Mouse (Mus musculus) heart, embryonic 16.5 days (tissue): ENCODE measurements around the gene Bloc1s1. TPM values are rescaled to one million over a fixed set of nuclear protein-coding genes. Genes with fewer than 3 reads are reported as not detected.

Source experiments
- ATAC-seq: fragments of 200-750 bp; cut with Nextera tagmentation; replicated peaks from 2 replicates; pipeline ENCODE4 v1.8.0; 2017; ENCODE audit warnings: moderate number of reproducible peaks; ENCODE audit not compliant: insufficient read depth, low FRiP score; ENCODE audit errors: extremely low read depth
- H3K27ac ChIP-seq: fragments of 300-500 bp; sonication (generic); 2 replicates; pipeline ENCODE4 v1.5.1; 2014; ENCODE audit warnings: mild to moderate bottlenecking, low read length, control low read depth, moderate library complexity
- H3K27me3 ChIP-seq: fragments of 300-500 bp; sonication (generic); 2 replicates; pipeline ENCODE4 v1.6.1; 2014; ENCODE audit warnings: low read length, mixed read lengths; ENCODE audit not compliant: control insufficient read depth, insufficient read depth
- H3K36me3 ChIP-seq: fragments of 300-500 bp; sonication (generic); 2 replicates; pipeline ENCODE4 v1.6.1; 2014; ENCODE audit not compliant: control insufficient read depth, insufficient read depth
- H3K4me1 ChIP-seq: fragments of 300-500 bp; sonication (generic); 2 replicates; pipeline ENCODE4 v1.6.1; 2014; ENCODE audit warnings: low read length, mixed read lengths; ENCODE audit not compliant: control insufficient read depth, insufficient read depth
- H3K4me2 ChIP-seq: fragments of 300-500 bp; sonication (generic); 2 replicates; pipeline ENCODE4 v1.6.1; 2014; ENCODE audit warnings: low read depth, mild to moderate bottlenecking, control low read depth, low read length
- H3K4me3 ChIP-seq: fragments of 300-500 bp; sonication (generic); 2 replicates; pipeline ENCODE4 v1.5.1; 2014; ENCODE audit warnings: mild to moderate bottlenecking, control low read depth, low read length
- H3K9ac ChIP-seq: fragments of 300-500 bp; sonication (generic); 2 replicates; pipeline ENCODE4 v1.6.1; 2014; ENCODE audit warnings: low read length, control low read depth
- H3K9me3 ChIP-seq: fragments of 300-500 bp; sonication (generic); replicated peaks from 2 replicates; pipeline ENCODE4 v1.6.1; 2016; ENCODE audit warnings: low read length; ENCODE audit not compliant: control insufficient read depth
- WGBS: fragments of 180-500 bp; shearing (Covaris S2); extraction: QIAGEN DNeasy Blood & Tissue Kit; methylation state at CpG from one replicate; pipeline ENCODE4 v1.1.7; 2014; 5-methylcytosine and 5-hydroxymethylcytosine counted together
- polyA plus RNA-seq: library from polyadenylated mRNA; unstranded; fragments of >200 nt; fragmentation: Nextera tagmentation; extraction: Ambion mirVana; gene quantifications from 2 replicates; pipeline ENCODE4 v1.2.1, GENCODE M21; 2015

The Bloc1s1 gene
- polyA plus RNA-seq, 1 experiment from 2014 or later: 225 TPM

GRCm38 (mm10) chr10:128891296-128892094 is 32.3 kb downstream of the Bloc1s1 start, which contains the start of gene Gdf11:
Gene Gdf11 (minus strand): TSS chr10:128891718.
- peak within 1 kb of the TSS; percentile 85 for H3K4me3 ChIP-seq
- H3K9me3 ChIP-seq: no peaks in the 10 kb centered on the region
- H3K9ac ChIP-seq: peak within 1 kb of the TSS; percentile 83
- H3K27me3 ChIP-seq: peaks cover 6% of the 10 kb centered on the region
- ATAC-seq: peak; percentile 52
- peak within 1 kb of the TSS; percentile 78 for H3K4me2 ChIP-seq
- H3K4me1 ChIP-seq: peaks cover 34% of the 10 kb centered on the region
- peak within 1 kb of the TSS; percentile 78 for H3K27ac ChIP-seq
- no peaks in the 10 kb centered on the region for H3K36me3 ChIP-seq
- WGBS: under 1% methylated on average over 72 of the region's 89 CpGs

GRCm38 (mm10) chr10:128890383-128891295 is 33.2 kb downstream of the Bloc1s1 start:
- H3K27me3 ChIP-seq: peaks cover 3% of the 10 kb centered on the region
- peak overlapping the region; percentile 78 for H3K4me2 ChIP-seq
- H3K9ac ChIP-seq: peak overlapping the region; percentile 83
- no peaks in the 10 kb centered on the region for H3K36me3 ChIP-seq
- peaks cover 28% of the 10 kb centered on the region for H3K4me1 ChIP-seq
- H3K4me3 ChIP-seq: peak overlapping the region; percentile 85
- WGBS: 2% methylated on average over 40 of the region's 40 CpGs
- H3K9me3 ChIP-seq: no peaks in the 10 kb centered on the region
- peak; percentile 4; the same call in 1 of the 2 replicates for ATAC-seq
- peak overlapping the region; percentile 78 for H3K27ac ChIP-seq

- H3K4me3 ChIP-seq: peak overlapping the region; percentile 85
These were observed 34.0 kb downstream of the Bloc1s1 start for GRCm38 (mm10) chr10:128889846-128890245.

GRCm38 (mm10) chr10:128888941-128889827 is 34.7 kb downstream of the Bloc1s1 start:
- H3K27ac ChIP-seq: no peak overlapping the region
- peak overlapping the region; percentile 40 for H3K4me3 ChIP-seq
- WGBS: 3% methylated on average over 7 of the region's 7 CpGs
- H3K9ac ChIP-seq: peak overlapping the region; percentile 59
- H3K27me3 ChIP-seq: peaks cover 3% of the 10 kb centered on the region; the same call in 1 of the 2 replicates
- H3K9me3 ChIP-seq: no peaks in the 10 kb centered on the region
- peaks cover 24% of the 10 kb centered on the region for H3K4me1 ChIP-seq
- peak; percentile 39; the same call in 1 of the 2 replicates for ATAC-seq
- H3K36me3 ChIP-seq: no peaks in the 10 kb centered on the region; the same call in 1 of the 2 replicates
- H3K4me2 ChIP-seq: peak overlapping the region; percentile 78

More at GRCm38 (mm10) chr10:128889846-128890245, 34.0 kb downstream of the Bloc1s1 start:
- ATAC-seq: no peak
- 10% methylated on average over 1 of the region's 2 CpGs for WGBS
- Histone ChIP-seq H3K4me2 (peak overlapping the region; percentile 78), H3K27ac (no peak overlapping the region), H3K4me1 (peaks cover 24% of the 10 kb centered on the region), H3K9me3 (no peaks in the 10 kb centered on the region), H3K36me3 (no peaks in the 10 kb centered on the region; the same call in 1 of the 2 replicates), H3K9ac (no peak overlapping the region), H3K27me3 (peaks cover 3% of the 10 kb centered on the region; the same call in 1 of the 2 replicates)

GRCm38 (mm10) chr10:128882067-128882466 is 41.8 kb downstream of the Bloc1s1 start:
- H3K9ac ChIP-seq: no peak overlapping the region
- no peak for ATAC-seq
- 89% methylated on average over 5 of the region's 5 CpGs for WGBS
- peaks cover 3% of the 10 kb centered on the region; the same call in 1 of the 2 replicates for H3K36me3 ChIP-seq
- H3K9me3 ChIP-seq: no peaks in the 10 kb centered on the region
- H3K4me3 ChIP-seq: no peak overlapping the region
- no peaks in the 10 kb centered on the region for H3K4me1 ChIP-seq
- no peak overlapping the region for H3K4me2 ChIP-seq
- no peaks in the 10 kb centered on the region for H3K27me3 ChIP-seq
- no peak overlapping the region for H3K27ac ChIP-seq

GRCm38 (mm10) chr10:128878811-128879210 is 45.0 kb downstream of the Bloc1s1 start:
- Histone ChIP-seq H3K4me2 (no peak overlapping the region), H3K4me3 (no peak overlapping the region), H3K9me3 (no peaks in the 10 kb centered on the region), H3K4me1 (no peaks in the 10 kb centered on the region), H3K27me3 (no peaks in the 10 kb centered on the region), H3K27ac (no peak overlapping the region), H3K36me3 (peaks cover 15% of the 10 kb centered on the region), H3K9ac (no peak overlapping the region)
- 76% methylated on average over 2 of the region's 2 CpGs for WGBS
- no peak for ATAC-seq

- Histone ChIP-seq H3K9me3 (no peaks in the 10 kb centered on the region), H3K27me3 (no peaks in the 10 kb centered on the region), H3K4me2 (no peak overlapping the region), H3K36me3 (peaks cover 20% of the 10 kb centered on the region), H3K4me3 (no peak overlapping the region), H3K9ac (no peak overlapping the region), H3K4me1 (no peaks in the 10 kb centered on the region), H3K27ac (no peak overlapping the region)
- no peak for ATAC-seq
These were observed 45.5 kb downstream of the Bloc1s1 start for GRCm38 (mm10) chr10:128878291-128878690.

GRCm38 (mm10) chr10:128870341-128870740 is 53.5 kb downstream of the Bloc1s1 start:
- H3K4me3 ChIP-seq: no peak overlapping the region
- WGBS: 82% methylated on average over 3 of the region's 3 CpGs
- no peak overlapping the region for H3K9ac ChIP-seq
- no peaks in the 10 kb centered on the region for H3K9me3 ChIP-seq
- H3K27ac ChIP-seq: no peak overlapping the region
- peaks cover 41% of the 10 kb centered on the region for H3K36me3 ChIP-seq
- H3K27me3 ChIP-seq: no peaks in the 10 kb centered on the region
- H3K4me2 ChIP-seq: no peak overlapping the region
- ATAC-seq: no peak
- H3K4me1 ChIP-seq: no peaks in the 10 kb centered on the region
